Mouse (Mus musculus) MEL (cell line): ENCODE measurements at regions not wholly inside any gene's neighbourhood (a gene's known extent, or its start where the extent isn't known, plus 50 kb on each side); places are given as distances from the start of the nearest gene placed in this dataset.

Source experiments
- CHD1 ChIP-seq: IDR thresholded peaks from 2 replicates; pipeline ENCODE4 v1.6.1; 2012; ENCODE audit warnings: low read depth, mild to moderate bottlenecking, inconsistent platforms, low read length, improper control_type of control experiment
- CTCF ChIP-seq, 3 experiments: IDR thresholded peaks in 2 of 3; conservative IDR thresholded peaks in 1 of 3; 2 replicates each; pipeline ENCODE4 v1.5.1; 2011 to 2012; ENCODE audit warnings: low read length in 3 of 3, low read depth in 2 of 3, mild to moderate bottlenecking in 2 of 3, improper control_type of control experiment in 1 of 3, inconsistent platforms in 1 of 3, mixed read lengths in 1 of 3, moderate library complexity in 1 of 3; ENCODE audit not compliant: control insufficient read depth in 1 of 3, insufficient read depth in 1 of 3, poor library complexity in 1 of 3, severe bottlenecking in 1 of 3
- EP300 ChIP-seq, 2 experiments: IDR thresholded peaks; 2 replicates each; pipeline ENCODE4 v1.6.1; 2011; ENCODE audit warnings: improper control_type of control experiment in 2 of 2, low read length in 2 of 2, low read depth in 1 of 2, mild to moderate bottlenecking in 1 of 2
- KAT2A ChIP-seq: conservative IDR thresholded peaks from 2 replicates; pipeline ENCODE4 v1.6.1; 2012; ENCODE audit warnings: low read depth, low read length, improper control_type of control experiment, inconsistent platforms
- MAFK ChIP-seq: IDR thresholded peaks from 2 replicates; pipeline ENCODE4 v1.6.1; 2011; ENCODE audit warnings: low read depth, mild to moderate bottlenecking, low read length, improper control_type of control experiment, borderline replicate concordance
- MAZ ChIP-seq: IDR thresholded peaks from 2 replicates; pipeline ENCODE4 v1.6.1; 2012; ENCODE audit warnings: low read depth, mild to moderate bottlenecking, inconsistent platforms, low read length, improper control_type of control experiment
- MEF2A ChIP-seq: IDR thresholded peaks from 2 replicates; pipeline ENCODE4 v1.6.1; 2014; ENCODE audit warnings: low read depth, mild to moderate bottlenecking, inconsistent platforms, low read length, improper control_type of control experiment; ENCODE audit not compliant: poor library complexity, insufficient replicate concordance, severe bottlenecking; ENCODE audit errors: extremely low read depth
- NRF1 ChIP-seq: IDR thresholded peaks from 2 replicates; pipeline ENCODE4 v1.6.1; 2014; ENCODE audit warnings: low read depth, mild to moderate bottlenecking, inconsistent platforms, low read length, improper control_type of control experiment, moderate library complexity; ENCODE audit not compliant: poor library complexity, insufficient read depth, severe bottlenecking
- POLR2A ChIP-seq, 2 experiments: IDR thresholded peaks; 2 replicates each; pipeline ENCODE4 v1.6.1; 2011 to 2012; ENCODE audit warnings: low read length in 2 of 2, mild to moderate bottlenecking in 2 of 2, control low read depth in 1 of 2, improper control_type of control experiment in 1 of 2, low read depth in 1 of 2, moderate library complexity in 1 of 2; ENCODE audit not compliant: control insufficient read depth in 1 of 2, insufficient read depth in 1 of 2, poor library complexity in 1 of 2
- POLR2AphosphoS2 ChIP-seq: IDR thresholded peaks from 2 replicates; pipeline ENCODE4 v1.6.1; 2011; ENCODE audit warnings: low read length, improper control_type of control experiment
- RCOR1 ChIP-seq: IDR thresholded peaks from 2 replicates; pipeline ENCODE4 v1.6.1; 2012; ENCODE audit warnings: low read depth, mild to moderate bottlenecking, inconsistent platforms, low read length, improper control_type of control experiment
- TAL1 ChIP-seq: IDR thresholded peaks from 2 replicates; pipeline ENCODE4 v1.6.1; 2012; ENCODE audit warnings: mild to moderate bottlenecking, inconsistent platforms, low read length, moderate library complexity, mixed read lengths
- UBTF ChIP-seq: IDR thresholded peaks from 2 replicates; pipeline ENCODE4 v1.6.1; 2012; ENCODE audit warnings: low read depth, mild to moderate bottlenecking, inconsistent platforms, low read length, improper control_type of control experiment, moderate library complexity, borderline replicate concordance; ENCODE audit not compliant: insufficient read depth

DNA sequence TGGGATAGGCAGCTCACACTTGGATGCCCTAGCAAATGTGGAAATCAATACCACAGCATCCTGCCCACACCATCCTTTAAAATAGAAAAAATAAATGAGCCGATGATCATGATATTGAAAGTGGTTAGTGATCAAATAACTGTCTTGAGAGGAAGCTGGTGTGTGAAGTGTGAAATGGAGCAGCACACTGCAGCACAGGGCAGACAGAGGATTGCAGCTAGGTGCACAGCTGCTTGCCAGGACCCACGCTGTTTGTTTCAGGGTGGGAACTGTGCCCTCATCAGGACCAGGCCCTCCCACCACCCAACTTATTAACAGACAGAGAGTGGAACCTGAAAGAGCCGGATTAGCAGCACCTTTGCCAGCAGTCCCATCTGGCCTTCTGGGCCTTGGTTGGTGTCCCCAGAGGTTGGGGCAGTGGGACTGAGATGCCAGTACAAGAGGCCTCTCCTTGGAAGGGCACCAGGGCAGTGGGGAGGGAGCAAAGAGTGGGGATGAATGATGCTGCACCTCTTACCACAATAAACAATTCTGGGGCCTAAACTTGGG, 191.2 kb upstream of the Tle1 start:
- TF ChIP-seq RCOR1 (no peak), MEF2A (no peak), TAL1 (no peak), UBTF (no peak), POLR2A (IDR thresholded peaks at IDR 0.05; ENCODE audit: control insufficient read depth in 1 of 2, insufficient read depth in 1 of 2, low read depth in 1 of 2, low read length in 2 of 2, poor library complexity in 1 of 2) (no peak), MAFK (no peak), CTCF (IDR thresholded peaks at IDR 0.05 in 2 of 3, conservative IDR thresholded peaks at IDR 0.05 in 1 of 3; ENCODE audit: control insufficient read depth in 1 of 3, insufficient read depth in 1 of 3, low read depth in 2 of 3, low read length in 3 of 3, poor library complexity in 1 of 3, severe bottlenecking in 1 of 3) (no peak), KAT2A (no peak), EP300 (IDR thresholded peaks at IDR 0.05; ENCODE audit: low read depth in 1 of 2, low read length in 2 of 2) (no peak), NRF1 (no peak), MAZ (no peak), CHD1 (no peak), POLR2AphosphoS2 (no peak)
